Mouse (Mus musculus) kidney, adult 2 months (tissue): ENCODE measurements around the gene Top3a. TPM values are rescaled to one million over a fixed set of nuclear protein-coding genes. Genes with fewer than 3 reads are reported as not detected.
"Not testable (repeated sequence)": the region's sequence is repeated elsewhere in the genome, so short reads cannot be mapped to it uniquely, and the experiment has no call there.

Experiments
- DNase-seq: peaks from one replicate; pipeline ENCODE4 v3.0.0; 2021
- H3K27ac ChIP-seq: fragments of 200-500 bp; 2 replicates; pipeline ENCODE4 v1.5.1; 2012; ENCODE audit warnings: low read depth, low read length, control low read depth, inconsistent platforms; ENCODE audit not compliant: insufficient read depth
- H3K27me3 ChIP-seq: fragments of 200-500 bp; replicated peaks from 2 replicates; pipeline ENCODE4 v1.6.1; 2012; ENCODE audit warnings: mild to moderate bottlenecking, moderate library complexity, low read length, inconsistent platforms; ENCODE audit not compliant: control insufficient read depth, insufficient read depth
- H3K36me3 ChIP-seq: fragments of 200-500 bp; 2 replicates; pipeline ENCODE4 v1.6.1; 2012; ENCODE audit warnings: mild to moderate bottlenecking, moderate library complexity, low read length, inconsistent platforms; ENCODE audit not compliant: control insufficient read depth, insufficient read depth
- H3K4me1 ChIP-seq: fragments of 200-500 bp; 2 replicates; pipeline ENCODE4 v1.6.1; 2011; ENCODE audit warnings: low read length; ENCODE audit not compliant: control insufficient read depth, insufficient read depth
- H3K4me3 ChIP-seq: fragments of 200-500 bp; 2 replicates; pipeline ENCODE4 v1.5.1; 2011; ENCODE audit warnings: mild to moderate bottlenecking, low read depth, low read length, control low read depth; ENCODE audit not compliant: insufficient read depth
- CTCF ChIP-seq: fragments of 200-500 bp; conservative IDR thresholded peaks from 2 replicates; pipeline ENCODE4 v1.5.1; 2011; ENCODE audit warnings: low read depth, mild to moderate bottlenecking, control low read depth, low read length, moderate library complexity, mixed read lengths; ENCODE audit not compliant: insufficient read depth, insufficient read length
- POLR2A ChIP-seq: fragments of 200-500 bp; IDR thresholded peaks from one replicate; pipeline ENCODE4 v1.6.1; 2011; ENCODE audit warnings: low read depth, low read length, control low read depth
- WGBS: fragments of 180-500 bp; shearing (Covaris S2); methylation state at CpG from one replicate; pipeline ENCODE4 v1.1.7; 2018; 5-methylcytosine and 5-hydroxymethylcytosine counted together
- polyA plus RNA-seq: library from polyadenylated mRNA; depleted of rRNA; stranded (reverse); fragments of >200 nt; gene quantifications from 2 replicates; pipeline ENCODE4 v1.2.3, GENCODE M21; 2012; rRNA removed

The Top3a gene
- 5.8 and 5.9 TPM in 2 replicates for polyA plus RNA-seq

DNA sequence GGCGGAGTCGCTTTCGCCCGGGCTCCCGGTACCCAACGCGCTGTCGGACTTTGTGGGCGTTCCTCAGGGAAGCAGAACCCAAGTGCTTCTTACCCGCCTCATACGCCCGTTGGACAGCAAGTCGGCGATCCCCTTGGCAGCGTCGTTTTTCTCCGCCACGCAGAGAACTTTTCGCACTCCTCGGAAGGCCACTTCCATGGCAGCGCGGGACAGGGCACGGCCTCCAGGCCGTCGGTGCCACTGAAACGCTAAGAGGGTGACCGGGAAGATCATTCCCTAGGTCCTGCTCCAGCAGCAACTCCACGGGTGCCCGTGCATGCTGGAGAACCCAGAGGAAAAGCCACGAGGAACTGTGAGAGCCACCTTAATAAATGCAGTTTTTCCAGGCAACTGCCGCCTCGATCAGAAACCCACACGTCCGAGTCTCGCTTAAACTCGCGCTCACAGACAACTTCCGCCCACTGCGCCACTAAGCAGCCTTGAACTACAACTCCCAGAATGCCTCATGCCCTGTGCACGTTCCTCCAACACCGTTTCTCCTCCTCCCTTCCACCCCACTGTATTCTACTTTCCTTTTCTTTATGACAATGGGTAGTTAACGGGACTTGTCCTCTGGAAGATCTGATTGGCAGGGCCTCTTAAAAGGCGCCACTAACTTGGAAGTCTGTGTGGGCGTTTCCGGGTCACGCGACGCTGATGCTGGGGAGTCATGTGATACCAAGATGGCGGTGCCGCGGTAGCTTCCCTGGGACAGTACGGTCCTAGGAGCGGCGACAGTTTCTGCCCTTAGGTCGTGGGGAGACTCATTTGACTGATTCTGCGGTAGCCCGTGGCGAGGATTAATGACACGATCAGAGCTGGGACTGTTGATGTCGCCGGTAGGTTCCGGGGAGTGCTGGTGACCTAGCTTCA, at the start of gene Top3a, which contains the start of gene Smcr8:
Gene Top3a (minus strand): TSS at position 537 of the 912 bp plus-strand sequence.
Gene Smcr8 (plus strand): TSS at position 696 of the 912 bp plus-strand sequence.
- TF ChIP-seq POLR2A (peak; percentile 59), CTCF (no peak)
- Histone ChIP-seq H3K27me3 (no peaks in the 10 kb centered on the region), H3K4me3 (peak within 1 kb of the TSS; percentile 63), H3K36me3 (no peaks in the 10 kb centered on the region), H3K27ac (peak within 1 kb of the TSS; percentile 93), H3K4me1 (peaks cover 35% of the 10 kb centered on the region)
- WGBS: under 1% methylated on average over 62 of the region's 62 CpGs
- DNase-seq: peak; percentile 94

DNA sequence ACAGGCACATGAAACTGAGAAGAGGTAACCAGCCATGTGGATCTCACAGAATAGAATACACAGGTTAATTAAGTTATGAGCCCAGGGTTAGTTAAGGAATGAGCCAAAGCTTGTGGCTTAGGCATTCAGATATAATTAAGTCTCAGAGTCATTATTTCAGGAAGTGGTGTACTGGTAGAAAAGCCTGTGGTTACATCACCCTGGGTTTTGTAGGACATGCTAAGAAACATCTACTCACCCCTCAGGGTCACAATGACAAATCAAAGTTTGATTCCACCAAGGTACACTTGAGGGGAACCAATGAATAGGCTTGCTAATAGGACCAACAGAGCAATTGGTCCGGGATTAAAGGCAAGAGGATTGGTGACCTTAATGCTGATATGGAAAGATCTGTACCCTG, 49.5 kb upstream of the Top3a start:
- Histone ChIP-seq H3K36me3 (no peaks in the 10 kb centered on the region), H3K27me3 (no peaks in the 10 kb centered on the region), H3K4me1 (peaks cover 4% of the 10 kb centered on the region; the same call in 1 of the 2 replicates), H3K27ac (no peak overlapping the region), H3K4me3 (no peak overlapping the region)
- DNase-seq: no peak
- WGBS: 68% methylated on average over 1 of the region's 1 CpGs
- TF ChIP-seq CTCF (no peak), POLR2A (no peak)

DNA sequence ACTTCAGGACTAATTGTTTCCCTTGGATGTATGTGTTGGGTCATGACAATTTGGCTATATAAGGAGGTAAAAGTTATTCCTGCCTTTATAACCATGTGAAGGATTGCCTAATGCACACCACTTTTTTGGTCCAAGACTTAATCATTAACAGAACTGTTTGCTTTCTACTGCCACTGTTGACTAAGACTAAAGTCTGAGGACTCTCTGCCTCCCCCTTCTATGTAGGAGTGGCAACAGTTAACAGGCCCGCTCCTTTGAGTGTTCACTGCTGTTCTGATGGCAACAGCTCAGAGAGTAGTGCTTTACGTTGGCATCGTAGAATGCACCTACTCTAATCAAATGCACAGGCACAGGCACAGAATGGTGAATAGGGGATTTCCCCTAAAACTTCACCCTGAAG, 48.0 kb upstream of the Top3a start:
- DNase-seq: peak; percentile 86
- 26% methylated on average over 3 of the region's 3 CpGs for WGBS
- peak overlapping the region; percentile 7; the same call in 1 of the 2 replicates for H3K27ac ChIP-seq
- H3K36me3 ChIP-seq: no peaks in the 10 kb centered on the region
- no peak overlapping the region for H3K4me3 ChIP-seq
- peaks cover 4% of the 10 kb centered on the region; the same call in 1 of the 2 replicates for H3K4me1 ChIP-seq
- TF ChIP-seq POLR2A: no peak
- TF ChIP-seq CTCF: no peak
- H3K27me3 ChIP-seq: no peaks in the 10 kb centered on the region

DNA sequence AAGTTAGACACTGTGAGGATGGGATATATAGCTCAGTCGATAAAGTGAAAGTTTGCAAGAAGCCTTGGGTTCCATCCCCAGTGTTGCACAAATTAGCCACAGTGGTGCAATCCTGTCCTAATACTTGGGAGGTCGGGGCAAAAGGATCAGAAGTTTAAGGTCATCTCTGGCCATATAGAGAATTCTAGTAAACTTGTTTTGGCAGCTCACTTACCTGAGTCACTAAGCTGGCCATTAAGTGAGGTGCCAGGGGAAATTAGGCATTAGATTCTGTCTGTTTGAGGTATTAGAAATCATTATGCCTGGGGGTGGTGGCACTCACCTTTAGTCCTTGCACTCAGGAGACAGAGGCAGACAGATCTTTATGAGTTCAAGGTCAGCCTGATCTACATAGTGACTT, 46.6 kb upstream of the Top3a start:
- TF ChIP-seq POLR2A: no peak
- no peak for TF ChIP-seq CTCF
- no peak overlapping the region for H3K27ac ChIP-seq
- WGBS: 62% methylated on average over 2 of the region's 2 CpGs

DNA sequence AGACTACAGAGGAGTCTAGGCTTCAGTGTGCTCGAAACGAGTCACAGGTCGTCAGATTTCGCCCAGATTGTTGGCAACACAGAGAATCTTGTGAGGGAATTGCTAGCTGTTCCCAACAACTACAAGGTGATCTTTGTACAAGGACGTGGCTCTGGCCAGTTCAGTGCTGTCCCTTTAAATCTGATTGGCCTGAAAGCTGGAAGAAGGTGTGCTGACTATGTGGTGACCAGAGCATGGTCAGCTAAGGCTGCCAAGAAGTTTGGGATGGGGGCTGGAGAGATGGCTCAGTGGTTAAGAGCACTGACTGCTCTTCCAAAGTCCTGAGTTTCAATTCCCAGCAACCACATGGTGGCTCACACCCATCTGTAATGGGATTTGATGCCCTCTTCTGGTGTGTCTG, 39.2 kb upstream of the Top3a start:
- Histone ChIP-seq H3K27ac (no peak overlapping the region), H3K4me1 (no peaks in the 10 kb centered on the region), H3K4me3 (no peak overlapping the region), H3K36me3 (no peaks in the 10 kb centered on the region), H3K27me3 (no peaks in the 10 kb centered on the region)
- 51% methylated on average over 5 of the region's 5 CpGs for WGBS
- no peak for TF ChIP-seq CTCF
- no peak for TF ChIP-seq POLR2A
- peak; percentile 60 for DNase-seq

More for the DNA sequence above, 46.6 kb upstream of the Top3a start:
- Histone ChIP-seq H3K4me1 (peaks cover 4% of the 10 kb centered on the region; the same call in 1 of the 2 replicates), H3K27me3 (no peaks in the 10 kb centered on the region), H3K36me3 (no peaks in the 10 kb centered on the region), H3K4me3 (no peak overlapping the region)
- DNase-seq: no peak

DNA sequence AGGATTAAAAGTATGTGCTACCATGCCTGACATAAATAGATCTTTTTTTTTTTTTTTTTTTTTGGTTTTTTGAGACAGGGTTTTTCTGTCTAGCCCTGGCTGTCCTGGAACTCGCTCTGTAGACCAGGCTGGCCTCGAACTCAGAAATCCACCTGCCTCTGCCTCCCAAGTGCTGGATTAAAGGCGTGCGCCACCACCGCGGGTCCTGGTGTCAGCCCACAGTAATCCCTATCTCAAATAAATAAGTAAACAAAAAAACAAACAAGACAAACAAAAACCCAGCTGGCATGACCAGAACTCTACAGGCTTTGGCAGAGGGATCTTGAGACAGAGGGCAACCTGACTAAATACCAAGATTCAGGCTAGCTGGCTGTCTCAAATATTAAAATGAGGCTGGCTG, 34.5 kb upstream of the Top3a start, which contains the start of gene Shmt1:
Gene Shmt1 (minus strand): TSS at position 101 of the 400 bp plus-strand sequence.
- H3K27me3 ChIP-seq, H3K36me3 ChIP-seq, DNase-seq: not testable (repeated sequence)
- Histone ChIP-seq H3K4me1 (peaks cover 21% of the 10 kb centered on the region), H3K4me3 (peak within 1 kb of the TSS; percentile 63), H3K27ac (peak within 1 kb of the TSS; percentile 95)
- 32% methylated on average over 6 of the region's 6 CpGs for WGBS

DNA sequence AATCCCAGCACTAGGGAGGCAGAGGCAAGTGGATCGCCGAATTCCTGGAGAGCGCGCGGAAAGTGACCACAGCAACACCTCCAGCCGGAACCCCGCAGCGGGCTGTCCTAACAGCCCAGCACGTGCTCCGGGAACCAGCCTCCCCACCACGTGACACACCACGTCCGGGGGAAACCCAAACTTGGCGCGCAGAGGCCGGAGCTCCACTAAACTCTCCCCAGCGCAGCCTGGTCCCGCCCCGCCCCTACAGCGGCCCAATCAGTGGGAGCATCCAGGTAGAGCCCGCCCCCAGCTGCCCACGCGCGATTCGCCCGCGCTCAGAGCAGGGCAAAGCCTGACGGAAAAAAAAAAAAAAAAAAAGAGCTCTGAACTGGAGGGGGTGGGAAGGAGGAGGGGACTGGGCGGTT, 33.9 kb upstream of the Top3a start:
- Histone ChIP-seq H3K27me3 (no peaks in the 10 kb centered on the region), H3K36me3 (no peaks in the 10 kb centered on the region), H3K27ac (peak overlapping the region; percentile 95), H3K4me1 (peaks cover 21% of the 10 kb centered on the region), H3K4me3 (peak overlapping the region; percentile 63)
- TF ChIP-seq POLR2A (no peak), CTCF (no peak)
- peak; percentile 99 for DNase-seq
- WGBS: 0% methylated on average over 29 of the region's 29 CpGs
